Comparison of ENCODE assay signal across 8 mouse cellular contexts in the genomic region with DNA sequence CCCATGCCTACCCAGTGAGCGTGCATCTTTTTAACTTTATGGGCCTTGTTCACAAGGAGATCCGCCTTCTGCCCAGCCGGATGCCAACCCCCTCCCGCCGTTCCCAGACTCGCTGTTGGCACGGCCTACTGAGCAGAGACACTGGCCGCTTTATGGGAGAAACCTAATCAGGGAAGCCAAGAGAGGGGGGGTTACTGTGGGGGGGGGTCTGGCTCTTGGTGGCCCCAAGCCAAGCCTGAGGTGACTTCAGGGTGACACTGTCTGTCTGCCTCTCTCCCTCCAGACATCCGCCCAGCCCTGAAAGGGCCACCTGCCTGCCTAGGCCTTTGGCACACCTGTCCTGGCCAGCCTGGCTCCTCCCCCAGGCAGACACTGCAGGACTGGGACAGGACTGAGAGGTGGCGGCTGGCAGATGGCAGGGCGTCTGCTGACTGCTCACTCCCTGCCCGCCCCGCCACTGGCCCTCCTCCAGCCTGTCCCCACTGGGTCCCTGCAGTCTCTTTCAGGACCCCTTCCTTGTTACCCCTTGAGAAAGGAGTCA. TPM values are rescaled to one million over a fixed set of nuclear protein-coding genes. Genes with fewer than 3 reads are reported as not detected.
DNase-seq lines count a peak whose midpoint lies in the region.

No protein-coding gene starts in this region.

- peak; percentile 56 to 69 for DNase-seq in lung, adult 18-20 months
- no peak for DNase-seq in lung, postnatal 14 days
- DNase-seq in cerebellum, adult 18-20 months = peak; percentile 90 to 94
- DNase-seq in gastrocnemius, postnatal 10 days = peak; percentile 66
- peak; percentile 79 to 92 for DNase-seq in kidney, postnatal 25 days
- DNase-seq in right cerebral cortex, postnatal 14 days = peak; percentile 63
- DNase-seq in embryo, embryonic 11 days = no peak
- no peak for DNase-seq in thymus, postnatal 36 days

RNA-seq across cellular contexts. Expression of gene Ppara, which starts 32.3 kb away (rescaled TPM):
- total RNA-seq in gastrocnemius, postnatal 10 days (2021) = 1 to 10 TPM; 5.0 to 6.5 TPM

Comparison
In these comparisons a context has a peak if more than half of its experiments do, and no peak if none do; other contexts are left out.
1. DNase-seq: peak in lung, adult 18-20 months (2 of 2), cerebellum, adult 18-20 months (2 of 2), gastrocnemius, postnatal 10 days (single experiment), kidney, postnatal 25 days (2 of 2) and right cerebral cortex, postnatal 14 days (single experiment); none in lung, postnatal 14 days (single experiment), embryo, embryonic 11 days (single experiment) and thymus, postnatal 36 days (0 of 2).